Mouse (Mus musculus) left cerebral cortex, postnatal 36 days (tissue): ENCODE measurements around the gene Tbcb. TPM values are rescaled to one million over a fixed set of nuclear protein-coding genes. Genes with fewer than 3 reads are reported as not detected.
A peak's percentile ranks its signal among the peaks of the same experiment; 100 is the strongest.
"Not testable (repeated sequence)": the region's sequence is repeated elsewhere in the genome, so short reads cannot be mapped to it uniquely, and the experiment has no call there.

ENCODE experiments used
- DNase-seq, 2 experiments: peaks; one replicate each; pipeline ENCODE4 v3.0.0; 2021 to 2022; ENCODE audit warnings: low spot score in 2 of 2, mixed read lengths in 1 of 2
- intact Hi-C: fragments of 180-260 bp; cut with DNase I; formaldehyde crosslinking; loops from one replicate; pipeline ENCODE4 v1.15.1; 2025
- total RNA-seq, 2 experiments: library from RNA; stranded (reverse); gene quantifications; 2 replicates each; pipeline ENCODE4 v1.2.3; 2021

The Tbcb gene
- total RNA-seq: 100 to 1,000 TPM; 135 to 142 TPM

GRCm38 (mm10) chr7:30231669-30232454, at the start of gene Tbcb, which contains the start of gene Polr2i:
Gene Tbcb (minus strand): TSS chr7:30232272.
Gene Polr2i (plus strand): TSS chr7:30231948.
- DNase-seq: peak; percentile 99
- intact Hi-C loops: loop anchor here (5.0 kb wide), 1 partner anchor 50 kb away; the partner anchor contains the start of genes Thap8 and Wdr62

- intact Hi-C loops: loop anchor here (5.0 kb wide), 1 partner anchor 49 kb away; the partner anchor contains the start of genes Polr2i and Tbcb
- no peak for DNase-seq
Measured at GRCm38 (mm10) chr7:30281522-30281921, 49.5 kb upstream of the Tbcb start.

GRCm38 (mm10) chr7:30280670-30281138, 48.6 kb upstream of the Tbcb start:
- intact Hi-C loops: loop anchor here (5.0 kb wide), 1 partner anchor 48 kb away; the partner anchor contains the start of genes Polr2i and Tbcb
- DNase-seq: peak; percentile 85 to 86

- peak; percentile 87 to 90 for DNase-seq
- intact Hi-C loops: loop anchor here (5.0 kb wide), 1 partner anchor 48 kb away; the partner anchor contains the start of genes Polr2i and Tbcb
Measured at GRCm38 (mm10) chr7:30279951-30280669, 48.0 kb upstream of the Tbcb start, which contains the start of the genes Thap8 and Wdr62. Gene Thap8 (plus strand): TSS chr7:30280094. Gene Wdr62 (minus strand): TSS chr7:30280419.

- DNase-seq: no peak
- intact Hi-C loops: no loop called here
Measured at GRCm38 (mm10) chr7:30279536-30279935, 47.5 kb upstream of the Tbcb start.

- intact Hi-C loops: no loop called here
- no peak for DNase-seq
Measured at GRCm38 (mm10) chr7:30278911-30279310, 46.8 kb upstream of the Tbcb start.

GRCm38 (mm10) chr7:30274383-30274782, 42.3 kb upstream of the Tbcb start:
- DNase-seq: no peak
- intact Hi-C loops: no loop called here

GRCm38 (mm10) chr7:30269641-30270040, 37.6 kb upstream of the Tbcb start:
- no peak for DNase-seq
- intact Hi-C loops: no loop called here

GRCm38 (mm10) chr7:30266780-30267179, 34.7 kb upstream of the Tbcb start:
- DNase-seq: no peak
- intact Hi-C loops: no loop called here

GRCm38 (mm10) chr7:30265935-30266334, 33.9 kb upstream of the Tbcb start:
- intact Hi-C loops: no loop called here

GRCm38 (mm10) chr7:30265531-30265930, 33.5 kb upstream of the Tbcb start:
- intact Hi-C loops: no loop called here
- DNase-seq: no peak

More at GRCm38 (mm10) chr7:30265935-30266334, 33.9 kb upstream of the Tbcb start:
- no peak for DNase-seq

- intact Hi-C loops: no loop called here
- no peak for DNase-seq
Measured at GRCm38 (mm10) chr7:30265041-30265440, 33.0 kb upstream of the Tbcb start.

- DNase-seq: no peak
- intact Hi-C loops: no loop called here
Measured at GRCm38 (mm10) chr7:30251956-30252954, 20.2 kb upstream of the Tbcb start.

GRCm38 (mm10) chr7:30237374-30237773, 5.3 kb upstream of the Tbcb start:
- intact Hi-C loops, DNase-seq: not testable (repeated sequence)

- DNase-seq: no peak
- intact Hi-C loops: no loop called here
Measured at GRCm38 (mm10) chr7:30235625-30236024, 3.6 kb upstream of the Tbcb start, which contains the start of gene Ovol3. Gene Ovol3 (minus strand): TSS chr7:30235725.

GRCm38 (mm10) chr7:30235091-30235490, 3.0 kb upstream of the Tbcb start:
- intact Hi-C loops: no loop called here

GRCm38 (mm10) chr7:30234276-30234858, 2.3 kb upstream of the Tbcb start:
- DNase-seq: no peak
- intact Hi-C loops: loop anchor here (5.0 kb wide), 1 partner anchor 48 kb away; the partner anchor contains the start of genes Thap8 and Wdr62

More at GRCm38 (mm10) chr7:30235091-30235490, 3.0 kb upstream of the Tbcb start:
- DNase-seq: no peak

GRCm38 (mm10) chr7:30233387-30233786, 1.3 kb upstream of the Tbcb start:
- intact Hi-C loops: loop anchor here (5.0 kb wide), 1 partner anchor 49 kb away; the partner anchor contains the start of genes Thap8 and Wdr62
- DNase-seq: peak in 1 of 2 experiments; percentile 35
